Mouse (Mus musculus): ENCODE data around the gene Brat1.

The Brat1 gene

DNA sequence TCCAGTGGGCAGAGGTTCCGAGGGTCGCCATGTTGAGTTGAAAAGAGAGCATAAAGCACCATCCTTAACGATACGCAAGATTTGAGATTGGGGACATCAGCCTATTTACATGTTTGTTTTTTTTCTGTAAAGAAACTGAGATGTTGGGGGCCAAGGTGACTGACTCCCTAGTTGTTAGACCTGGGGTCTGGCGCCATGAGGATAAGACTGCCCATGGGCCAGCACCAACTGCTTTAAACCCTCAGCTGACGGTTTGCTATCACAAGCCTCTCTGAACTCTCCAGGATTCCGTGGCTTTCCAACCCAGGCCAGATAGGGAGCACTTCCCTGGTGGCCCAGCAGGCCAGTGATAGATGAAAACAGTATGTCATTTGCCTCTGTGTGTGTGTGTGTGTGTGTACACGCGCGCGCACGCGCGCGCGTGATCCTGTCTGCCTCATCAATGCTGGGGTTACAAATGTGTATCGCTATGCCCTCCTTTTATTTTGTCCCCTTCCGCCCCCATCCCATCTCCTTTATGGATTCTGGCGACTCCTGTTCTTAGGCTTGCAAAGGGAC is 2.1 kb upstream of the Brat1 start:
- DNase-seq, result peak; percentile 3 to 10

DNA sequence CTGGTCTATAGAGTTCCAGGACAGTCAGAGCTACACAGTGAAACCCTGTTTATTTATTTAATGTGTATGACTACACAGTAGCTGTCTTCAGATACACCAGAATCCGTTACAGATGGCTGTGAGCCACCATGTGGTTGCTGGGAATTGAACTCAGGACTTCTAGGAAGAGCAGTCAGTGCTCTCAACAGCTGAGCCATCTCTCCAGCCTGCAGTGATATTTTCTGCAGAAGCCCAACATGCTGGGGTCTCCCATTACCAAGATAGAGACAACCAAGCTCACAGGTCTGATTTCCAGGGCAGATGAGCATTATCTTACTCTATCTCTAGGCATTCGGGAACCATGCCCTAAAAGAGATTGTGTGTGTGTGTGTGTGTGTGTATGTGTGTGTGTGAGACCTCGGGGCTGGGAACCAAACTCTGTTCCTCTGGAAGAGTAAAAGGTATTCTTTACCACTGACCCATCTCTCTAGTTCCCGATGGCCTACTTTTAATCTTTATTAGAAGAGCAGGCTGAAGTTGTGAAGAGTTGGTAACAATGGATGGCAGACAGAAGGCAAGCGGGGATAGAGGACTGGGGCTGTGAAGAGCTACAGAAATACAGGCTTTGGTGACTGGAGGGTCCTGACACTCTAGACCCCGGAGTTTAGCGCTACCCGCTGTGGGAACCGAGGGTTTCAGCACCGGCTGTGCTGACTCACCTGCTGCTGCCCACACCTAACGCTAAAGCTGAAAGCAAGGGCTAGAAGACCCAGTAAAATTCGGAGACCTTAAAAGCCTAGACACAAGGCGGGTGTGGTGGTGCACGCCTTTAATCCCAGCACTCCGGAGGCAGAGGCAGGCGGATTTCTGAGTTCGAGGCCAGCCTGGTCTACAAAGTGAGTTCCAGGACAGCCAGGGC is 1.1 kb upstream of the Brat1 start:
- DNase-seq, result no peak

DNA sequence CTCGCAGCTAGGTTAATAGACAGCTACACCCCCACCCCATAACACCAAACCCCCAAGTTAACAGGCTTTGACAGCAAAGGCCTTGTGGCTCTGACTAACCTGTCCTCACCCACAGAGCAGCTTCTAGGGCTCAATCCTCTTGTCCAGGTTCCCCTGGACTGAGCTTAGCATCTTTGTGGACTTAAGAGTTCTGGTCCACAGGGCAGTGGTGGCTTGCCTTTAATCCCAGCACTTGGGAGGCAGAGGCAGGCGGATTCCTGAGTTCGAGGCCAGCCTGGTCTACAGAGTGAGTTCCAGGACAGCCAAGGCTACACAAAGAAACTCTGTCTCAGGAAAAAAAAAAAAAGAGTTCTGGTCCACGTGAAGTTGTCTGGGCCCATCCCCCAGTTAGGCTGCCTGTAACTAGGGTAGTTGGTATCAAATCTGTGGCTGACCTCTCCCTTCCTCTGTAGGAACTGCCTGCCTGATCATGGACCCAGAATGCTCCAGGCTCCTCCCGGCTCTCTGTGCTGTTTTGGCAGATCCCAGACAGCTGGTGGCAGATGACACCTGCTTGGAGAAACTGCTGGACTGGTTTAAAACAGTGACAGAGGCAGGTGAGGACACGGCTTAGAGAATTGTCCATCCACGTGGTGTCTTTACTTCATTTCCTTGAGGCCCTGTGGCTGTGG is 825 bp downstream of the Brat1 start:
- peak in 1 of 2 experiments; percentile 10 for DNase-seq

DNA sequence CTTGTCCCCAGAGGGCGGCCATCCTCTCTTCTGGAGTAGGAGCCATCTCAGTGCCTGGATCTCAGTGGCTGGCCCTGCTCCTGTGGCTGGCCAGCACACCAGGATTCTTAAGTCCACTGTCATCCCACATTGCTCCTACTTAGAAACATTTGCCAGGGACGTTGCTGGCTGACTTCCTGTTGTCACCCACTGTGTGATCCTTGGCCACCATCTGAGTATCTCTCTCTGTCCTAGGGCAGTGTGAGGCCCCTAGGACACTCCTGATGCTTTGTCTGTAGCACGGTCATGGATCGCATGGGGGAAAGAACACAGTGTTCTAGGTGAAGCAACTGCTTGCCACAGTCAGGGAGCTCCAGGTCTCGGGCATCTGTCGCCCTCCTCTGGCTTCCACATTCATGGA is 5.5 kb downstream of the Brat1 start:
- no peak for DNase-seq

DNA sequence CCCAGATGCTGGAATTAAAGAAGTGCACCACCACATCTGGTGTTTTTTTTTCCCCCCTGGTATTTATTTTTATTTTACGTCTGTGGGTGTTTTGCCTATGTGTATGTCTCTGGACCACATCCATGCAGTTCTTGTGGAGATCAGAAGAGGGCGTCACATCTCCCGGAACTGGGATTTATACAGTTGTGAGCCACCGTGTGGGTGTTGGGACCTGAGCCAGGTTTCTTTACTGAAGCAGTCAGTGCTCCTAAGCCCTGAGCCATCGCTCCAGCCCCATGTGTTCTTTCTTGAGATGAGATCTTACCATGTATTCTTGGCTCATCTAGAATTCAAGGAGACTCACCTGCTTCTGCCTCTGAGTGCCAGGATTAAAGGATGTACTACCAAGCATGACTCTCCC is 6.2 kb downstream of the Brat1 start:
- DNase-seq, result no peak

DNA sequence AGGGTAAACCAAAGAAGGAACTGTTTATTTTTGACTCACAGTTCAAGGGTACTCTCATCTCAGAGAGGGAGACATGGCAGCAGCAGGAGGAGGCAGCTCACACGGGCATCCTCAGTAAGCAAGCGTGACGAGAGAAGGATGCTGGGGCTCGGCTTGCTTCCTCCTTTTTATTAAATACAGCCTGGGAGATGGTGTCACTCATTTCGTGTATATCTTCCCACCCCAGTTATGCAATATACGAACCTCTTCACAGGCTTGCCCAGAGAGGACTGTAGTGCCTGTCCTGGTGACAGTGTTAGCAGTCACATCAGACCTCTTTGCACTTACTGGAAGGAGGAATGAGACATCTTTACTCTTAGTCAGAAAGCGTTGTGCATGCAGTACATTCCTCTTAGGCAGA is 16.0 kb downstream of the Brat1 start:
- no peak for DNase-seq

DNA sequence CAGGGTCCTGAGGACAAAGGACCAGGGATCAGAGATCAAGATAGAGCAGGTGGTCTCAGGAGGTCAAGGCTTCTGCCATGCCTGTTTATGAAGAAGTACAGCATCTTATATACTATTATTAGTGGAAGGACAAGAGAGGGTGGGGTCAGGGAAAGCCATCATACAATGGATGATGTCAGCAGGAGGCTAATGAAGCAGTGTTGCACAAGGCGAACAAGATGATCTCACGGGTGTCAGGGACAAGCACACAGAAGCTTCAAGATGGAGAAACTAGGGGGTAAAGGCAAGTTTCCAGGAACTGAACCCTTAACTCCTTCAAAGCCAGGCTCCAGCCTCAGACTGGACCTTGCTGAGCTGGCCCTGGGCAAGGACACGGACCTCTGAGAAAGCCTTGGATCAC is 17.3 kb downstream of the Brat1 start:
- no peak for DNase-seq

DNA sequence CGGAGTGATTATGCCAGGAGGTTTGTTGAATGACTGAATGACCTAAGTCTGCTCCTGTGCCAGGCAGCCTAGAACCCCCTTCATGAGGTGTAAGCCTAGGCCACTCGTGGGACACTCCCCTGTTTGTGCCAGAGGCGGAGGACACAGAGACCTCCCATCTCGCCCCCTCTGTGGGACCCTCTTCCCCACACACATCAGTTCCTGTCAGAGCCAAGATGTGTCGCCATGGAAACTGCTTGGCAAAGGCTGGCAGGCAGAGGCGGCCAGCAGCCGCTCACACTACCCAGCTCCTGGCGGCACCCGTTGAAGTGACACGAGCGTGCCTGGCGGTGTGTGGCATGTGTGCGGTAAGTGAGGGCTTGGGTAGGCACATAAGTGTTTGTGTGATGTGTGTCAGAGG is 19.0 kb downstream of the Brat1 start, which contains the start of gene Amz1:
Amz1 (plus strand) TSS at position 306 of the 400 bp plus-strand sequence.
- no peak for DNase-seq

DNA sequence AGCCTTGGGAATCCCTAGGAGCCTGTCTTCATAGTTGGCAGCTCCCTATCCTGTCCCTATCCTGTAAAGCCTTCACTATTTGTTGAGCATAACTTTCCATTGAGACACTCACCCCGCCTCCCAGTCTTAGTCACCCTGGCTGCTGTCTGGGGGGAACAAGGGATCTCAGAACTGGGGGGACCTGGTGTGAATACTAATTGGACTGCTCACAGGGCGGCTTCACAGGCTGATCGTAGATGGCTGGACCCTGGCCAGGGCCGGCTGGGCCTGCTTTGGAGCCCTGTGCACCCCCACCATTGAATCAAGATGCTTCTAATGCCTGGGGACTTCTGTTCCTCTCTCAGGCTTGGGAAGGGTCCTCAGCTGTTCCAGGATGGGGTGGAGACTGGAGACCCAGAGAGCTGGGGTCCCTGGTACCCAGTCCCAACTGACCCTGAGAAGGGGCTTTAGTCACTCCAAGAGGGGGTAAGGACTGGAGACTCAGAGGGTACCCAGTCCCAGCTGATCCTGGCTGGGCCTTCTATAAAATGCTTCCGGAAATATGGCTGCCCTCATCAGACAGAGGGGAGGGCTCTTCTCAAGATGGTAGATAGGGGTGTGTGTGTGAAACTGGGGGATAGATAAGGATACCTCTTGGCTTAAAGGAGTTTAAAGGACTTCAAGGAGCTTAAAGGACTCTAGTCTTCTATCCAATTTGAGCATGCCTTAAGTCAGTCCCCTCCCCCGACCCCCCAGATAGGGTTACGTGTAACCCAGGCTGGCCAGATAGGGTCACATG is 21.4 kb downstream of the Brat1 start:
- no peak for DNase-seq

DNA sequence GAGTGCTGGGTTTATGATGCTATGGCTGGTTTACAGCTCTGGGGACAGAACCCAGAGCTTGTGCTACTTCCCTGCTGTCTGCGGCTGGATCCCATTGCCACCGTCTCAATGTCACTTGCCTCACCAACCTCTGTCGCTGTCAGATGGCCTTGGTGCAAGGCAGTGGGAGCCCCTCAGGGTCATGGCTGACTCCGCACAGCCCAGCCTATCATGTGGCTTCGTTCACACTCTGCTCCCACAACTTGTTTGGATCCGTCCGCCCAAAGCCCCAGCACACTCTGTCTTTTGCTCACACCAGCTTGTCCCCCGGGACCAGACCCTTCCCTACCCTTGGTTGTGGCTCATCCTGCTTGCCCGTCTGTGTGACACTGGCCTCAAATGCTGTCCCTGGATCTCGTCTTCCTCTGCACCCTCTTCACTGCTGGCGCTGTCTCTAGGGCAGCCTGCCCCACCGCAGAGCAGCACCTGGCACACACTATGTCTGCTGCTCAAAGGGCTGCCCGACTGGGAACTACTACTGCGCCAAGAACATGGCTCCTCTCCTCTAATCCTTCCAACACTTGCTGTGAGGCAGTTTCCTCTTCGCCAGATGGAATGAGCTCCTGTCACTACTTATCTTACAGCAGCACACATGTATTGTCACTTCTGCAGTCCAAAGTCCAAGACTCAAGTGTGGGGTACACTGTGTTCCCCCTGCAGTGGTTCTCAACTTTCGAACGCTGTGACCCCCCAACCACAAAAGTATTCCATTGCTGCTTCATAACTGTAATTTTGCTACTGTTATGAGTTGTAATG is 22.3 kb downstream of the Brat1 start:
- no peak for DNase-seq

DNA sequence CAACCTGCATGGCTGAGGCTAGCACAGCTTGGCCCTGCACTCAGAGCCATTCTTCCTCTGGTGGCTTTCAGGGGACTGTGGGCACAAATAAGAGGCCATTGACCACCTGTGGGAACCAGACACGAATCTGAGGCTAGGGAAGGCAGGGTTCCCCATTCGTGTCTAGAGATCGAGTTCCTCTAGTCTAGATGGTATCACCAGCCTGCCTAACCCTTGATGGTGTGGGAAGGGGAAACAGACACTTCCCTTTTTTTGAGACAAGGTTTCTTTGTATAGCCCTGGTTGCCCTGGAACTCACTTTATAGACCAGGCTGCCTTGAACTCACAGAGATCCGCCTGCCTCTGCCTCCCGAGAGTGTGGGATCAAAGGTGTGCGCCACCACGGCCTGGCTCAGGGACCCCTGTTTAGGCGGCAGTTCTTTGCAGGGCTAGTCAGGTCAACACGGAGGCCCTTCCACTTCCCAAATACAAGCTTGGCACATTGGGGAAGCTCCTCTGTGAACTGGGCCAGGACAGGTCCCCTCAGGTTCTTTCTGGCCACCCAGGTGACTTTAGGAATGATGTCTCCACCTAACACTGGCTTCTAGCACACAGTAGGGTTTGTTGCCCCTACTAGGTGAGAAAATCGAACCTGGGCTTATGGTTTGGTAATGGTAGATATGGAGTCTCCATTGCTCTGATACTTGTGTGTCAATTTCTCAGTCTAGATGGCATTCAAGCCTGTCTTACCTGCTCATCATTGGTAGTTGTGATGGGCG is 26.4 kb downstream of the Brat1 start:
- peak; percentile 53 to 63 for DNase-seq

DNA sequence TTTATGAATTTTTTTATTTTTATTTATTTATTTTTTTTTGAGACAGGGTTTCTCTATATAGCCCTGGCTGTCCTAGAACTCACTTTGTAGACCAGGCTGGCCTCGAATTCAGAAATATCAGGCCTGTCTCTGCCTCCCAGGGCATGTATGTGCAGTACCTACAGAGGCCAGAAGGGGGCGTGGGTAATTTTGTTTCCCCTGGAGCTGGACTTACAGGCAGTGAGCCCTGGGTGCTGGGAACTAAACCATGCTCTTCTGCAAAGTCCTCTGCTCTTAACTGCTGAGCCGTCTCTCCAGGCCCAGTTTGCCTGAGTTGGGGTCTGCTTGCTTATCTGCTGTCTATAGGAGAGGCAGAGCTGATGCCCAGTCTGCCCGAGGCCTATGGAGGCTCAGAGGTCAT is 27.4 kb downstream of the Brat1 start:
- DNase-seq, result peak; percentile 79

DNA sequence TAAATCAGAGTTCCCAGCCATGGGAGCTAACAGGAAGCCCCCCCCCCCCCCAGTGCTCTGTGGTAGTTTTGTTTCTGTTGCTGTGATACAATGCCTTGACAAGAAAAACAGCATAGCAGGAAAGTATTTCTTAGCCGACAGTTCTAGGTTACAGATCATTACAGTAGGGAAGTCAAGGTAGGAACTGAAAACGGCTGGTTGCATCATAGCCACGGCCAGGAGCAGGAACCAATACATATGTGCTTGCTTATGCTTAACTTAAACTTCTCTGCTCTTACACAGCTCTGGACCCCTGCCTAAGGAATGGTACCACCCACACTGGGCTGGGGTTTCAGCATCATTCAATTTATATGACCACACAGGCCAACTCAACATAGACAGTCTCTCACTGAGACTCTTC is 28.5 kb downstream of the Brat1 start:
- peak; percentile 69 to 78 for DNase-seq

DNA sequence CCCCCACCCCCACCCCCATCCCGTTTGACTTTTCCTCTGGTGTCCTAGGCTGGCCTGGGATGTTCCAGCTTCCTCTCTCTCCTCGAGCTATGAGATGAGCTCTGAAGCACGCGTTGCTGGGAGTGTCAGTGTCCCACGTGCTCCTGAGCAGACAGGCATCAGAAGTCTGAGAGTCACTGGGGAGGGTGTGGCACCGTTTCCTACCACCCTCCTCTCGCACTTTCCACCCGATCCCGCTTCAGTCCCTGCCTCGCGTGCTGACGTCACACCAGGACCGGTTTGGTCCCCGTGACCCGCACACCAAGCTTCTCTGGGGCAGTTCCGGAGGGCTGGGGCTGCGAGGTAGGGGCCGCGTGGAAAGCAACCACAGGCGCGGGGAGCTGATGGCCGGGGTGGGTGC is 30.5 kb downstream of the Brat1 start:
- peak; percentile 77 to 81 for DNase-seq

DNA sequence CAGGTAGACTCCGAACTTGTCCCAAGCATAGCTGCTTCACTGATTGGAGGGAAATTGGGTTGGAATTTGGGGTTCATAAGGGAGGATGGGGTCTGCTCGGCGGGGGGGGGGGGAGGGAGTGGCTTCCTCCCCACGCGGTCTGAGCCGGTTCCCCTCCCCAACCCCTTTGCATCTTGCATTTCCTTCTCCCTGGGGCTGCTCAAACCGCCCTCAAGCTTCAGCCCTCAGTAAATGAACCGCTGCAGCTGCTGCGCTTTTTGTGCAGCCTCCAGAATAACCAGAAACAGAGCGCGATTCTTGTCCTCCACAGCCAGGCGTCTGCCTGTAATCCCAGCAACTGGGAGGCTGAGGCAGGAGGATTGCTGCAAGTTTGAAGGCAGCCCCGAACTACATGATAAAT is 31.4 kb downstream of the Brat1 start:
- peak; percentile 36 to 38 for DNase-seq

DNA sequence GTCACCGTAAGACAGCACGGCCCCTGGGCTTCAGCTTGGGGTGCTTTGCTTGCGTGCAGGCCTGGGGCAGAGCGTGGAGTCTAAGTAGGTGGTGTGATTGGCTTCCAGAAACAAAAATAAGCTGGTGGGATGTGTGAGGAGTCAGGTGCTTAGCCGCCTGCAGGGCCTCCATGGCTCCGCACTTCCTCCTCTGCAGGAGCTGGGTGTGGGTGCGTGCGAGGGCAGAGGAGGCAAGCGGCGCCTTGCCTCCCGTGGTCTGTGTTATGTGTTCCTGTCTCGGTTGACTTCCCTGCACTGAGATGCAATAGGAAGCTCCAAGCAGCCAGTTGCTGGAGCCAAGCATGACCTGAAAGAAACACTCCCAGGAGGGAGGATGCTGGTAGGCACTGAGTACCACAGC is 35.0 kb downstream of the Brat1 start:
- DNase-seq, result no peak

DNA sequence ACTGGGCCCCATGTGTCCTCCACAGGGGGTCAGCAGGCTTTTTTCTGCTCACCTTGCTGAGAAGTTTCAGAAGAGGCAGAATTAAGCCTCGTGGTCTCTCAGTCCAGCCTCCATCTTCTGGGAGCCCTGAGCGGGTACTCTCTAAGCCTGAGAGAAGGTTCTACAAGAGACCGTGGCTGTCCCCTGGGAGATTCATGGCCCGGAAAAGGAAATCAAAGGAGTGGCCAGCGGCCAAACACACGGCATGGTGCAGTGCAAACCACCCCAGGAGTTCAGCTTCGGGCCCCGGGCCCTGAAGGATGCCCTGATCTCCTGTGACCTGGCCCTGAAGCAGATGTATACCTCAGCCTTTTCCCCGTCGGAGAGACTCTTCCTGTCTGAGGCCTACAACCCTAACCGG is 36.2 kb downstream of the Brat1 start:
- DNase-seq, result no peak

DNA sequence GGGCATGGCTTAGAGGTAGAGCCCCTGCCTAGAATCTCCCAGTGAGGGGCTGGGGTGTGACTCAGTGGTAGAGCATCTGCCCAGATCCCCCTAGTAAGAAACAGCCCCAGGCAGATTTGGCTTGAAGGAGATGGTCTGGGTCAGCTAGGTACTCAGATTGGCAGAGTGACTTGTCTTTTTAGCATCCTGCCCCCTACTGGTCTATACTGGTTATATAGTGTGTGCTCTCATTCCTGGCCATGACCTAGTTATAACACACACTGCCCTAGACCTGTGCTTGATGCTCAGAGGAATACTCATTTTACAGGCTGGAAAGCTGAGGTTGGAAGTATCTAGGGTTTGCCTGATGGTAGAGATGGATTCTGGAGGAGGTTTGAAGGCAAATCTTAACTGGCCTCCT is 37.1 kb downstream of the Brat1 start:
- peak; percentile 37 to 41 for DNase-seq

DNA sequence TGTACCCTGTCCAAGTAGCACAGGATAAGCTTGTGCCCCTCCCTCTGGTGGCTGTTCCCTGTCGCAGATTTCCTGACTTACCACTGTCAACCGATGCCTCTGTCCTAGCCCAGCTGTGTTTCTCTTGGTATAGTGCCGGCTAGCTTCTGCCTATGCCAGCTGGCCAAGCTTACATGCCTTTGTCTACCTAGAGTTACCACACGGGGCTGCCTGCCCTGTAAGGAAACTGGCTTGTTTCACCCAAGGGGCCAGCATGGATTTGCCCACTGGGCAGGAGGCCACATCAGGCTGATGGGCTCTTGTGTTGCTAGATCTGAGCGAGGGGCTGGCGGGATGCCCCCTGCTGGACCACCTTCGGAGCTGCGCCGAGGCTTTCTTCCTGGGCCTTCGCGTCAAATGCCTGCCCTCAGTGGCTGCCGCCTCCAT is 38.9 kb downstream of the Brat1 start:
- DNase-seq, result peak in 1 of 2 experiments; percentile 42

DNA sequence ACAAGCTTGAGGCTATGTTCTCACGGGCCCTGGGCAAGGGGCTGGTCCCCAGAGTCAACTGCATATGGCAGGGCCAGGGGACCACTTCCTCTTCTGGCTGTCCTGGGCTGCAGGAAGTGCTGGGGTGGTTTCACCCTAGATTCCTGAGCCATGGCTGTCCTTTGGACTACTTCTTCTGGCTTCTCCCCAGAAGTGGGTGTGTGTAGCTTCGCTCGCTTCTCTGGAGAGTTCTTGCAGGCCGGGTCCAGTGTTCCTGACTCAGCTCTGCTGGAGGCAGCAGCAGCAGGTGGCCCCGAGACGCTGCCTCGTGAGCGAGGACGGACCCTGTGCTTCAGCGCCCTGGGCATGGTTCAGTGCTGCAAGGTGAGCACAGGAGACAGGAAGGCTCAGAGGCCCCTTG is 43.6 kb downstream of the Brat1 start:
- peak; percentile 50 to 57 for DNase-seq
